Mouse (Mus musculus) olfactory bulb, adult 2 months (tissue): ENCODE measurements around the gene Zbtb39.

Source experiments
- CTCF ChIP-seq: fragments of 200-500 bp; IDR thresholded peaks from 2 replicates; pipeline ENCODE4 v1.5.1; 2012; ENCODE audit warnings: low read depth, mild to moderate bottlenecking, low read length, moderate library complexity; ENCODE audit not compliant: insufficient read depth
- POLR2A ChIP-seq: fragments of 200-500 bp; IDR thresholded peaks from 2 replicates; pipeline ENCODE4 v1.6.1; 2012; ENCODE audit warnings: mild to moderate bottlenecking, low read depth, low read length, moderate library complexity; ENCODE audit not compliant: insufficient read depth

DNA sequence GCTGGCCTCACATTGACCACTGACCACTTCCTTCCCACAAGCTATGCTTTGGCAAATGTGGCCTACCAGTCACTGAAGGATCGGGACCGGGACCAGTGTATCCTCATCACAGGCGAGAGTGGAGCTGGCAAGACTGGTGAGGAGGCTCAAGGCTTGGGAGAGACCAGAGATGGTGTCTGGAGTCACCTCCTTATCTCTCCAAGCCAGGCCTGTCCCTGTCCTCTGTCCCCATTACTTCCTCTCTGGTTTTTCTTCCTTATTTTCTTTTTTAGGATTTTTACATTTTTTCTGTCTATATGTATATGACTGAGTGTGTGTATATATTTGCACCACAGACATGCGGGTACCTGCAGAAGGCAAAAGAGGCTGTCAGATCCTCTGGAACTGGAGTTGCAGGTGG is 33.6 kb upstream of the Zbtb39 start:
- TF ChIP-seq CTCF (no peak), POLR2A (no peak)
